Mouse (Mus musculus) adrenal gland, postnatal 36 days (tissue): ENCODE results near the gene Tbc1d10a. TPM values are rescaled to one million over a fixed set of nuclear protein-coding genes. Genes with fewer than 3 reads are reported as not detected.
"Not testable (repeated sequence)": the region's sequence is repeated elsewhere in the genome, so short reads cannot be mapped to it uniquely, and the experiment has no call there.

Experiments used
- DNase-seq, 2 experiments: peaks; one replicate each; pipeline ENCODE4 v3.0.0; 2021; ENCODE audit warnings: mixed read lengths in 1 of 2
- total RNA-seq, 2 experiments: library from RNA; stranded (reverse); gene quantifications; 2 replicates each; pipeline ENCODE4 v1.2.3; 2021

Tbc1d10a gene
- total RNA-seq, 2 experiments from 2014 or later: 14.6 to 24.3 TPM

GRCm38 (mm10) chr11:4183511-4183910 lies 3.1 kb upstream of the Tbc1d10a start:
- DNase-seq: peak in 1 of 2 experiments; percentile 47

DNA sequence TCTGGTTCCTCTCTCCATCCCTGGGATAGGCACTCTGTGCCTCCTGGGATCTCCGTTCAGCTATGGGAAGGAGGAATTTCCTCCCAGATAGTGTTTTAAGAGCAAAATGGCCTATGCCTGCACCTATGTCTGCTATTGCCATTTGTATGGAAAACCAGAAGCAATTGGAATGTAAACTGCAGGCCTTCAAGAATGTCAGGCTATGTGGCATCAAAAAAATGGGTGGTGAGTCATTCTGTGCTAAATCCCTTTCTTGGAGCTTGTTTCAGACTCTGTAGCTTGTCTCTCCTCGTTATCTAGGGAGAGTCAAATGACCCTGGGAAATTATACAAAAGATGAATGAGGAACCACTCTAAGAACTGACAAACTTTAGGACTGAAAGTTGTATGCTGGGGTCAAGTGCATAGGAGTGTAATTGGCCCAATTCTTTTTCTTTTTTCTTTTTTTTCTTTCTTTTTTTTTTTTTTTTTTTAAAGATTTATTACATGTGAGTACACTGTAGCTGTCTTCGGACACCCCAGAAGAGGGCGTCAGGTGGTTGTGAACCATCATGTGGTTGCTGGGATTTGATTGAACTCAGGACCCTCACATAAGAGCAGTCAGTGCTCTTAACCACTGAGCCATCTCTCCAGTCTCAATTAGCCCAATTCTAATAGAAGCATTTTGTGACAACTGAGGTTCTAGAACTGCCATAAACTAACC lies 2.2 kb upstream of the Tbc1d10a start:
- DNase-seq: peak in 1 of 2 experiments; percentile 32

GRCm38 (mm10) chr11:4185480-4185879 lies 1.1 kb upstream of the Tbc1d10a start:
- not testable (repeated sequence) for DNase-seq

GRCm38 (mm10) chr11:4187318-4187700 lies 720 bp downstream of the Tbc1d10a start:
- DNase-seq: no peak

DNA sequence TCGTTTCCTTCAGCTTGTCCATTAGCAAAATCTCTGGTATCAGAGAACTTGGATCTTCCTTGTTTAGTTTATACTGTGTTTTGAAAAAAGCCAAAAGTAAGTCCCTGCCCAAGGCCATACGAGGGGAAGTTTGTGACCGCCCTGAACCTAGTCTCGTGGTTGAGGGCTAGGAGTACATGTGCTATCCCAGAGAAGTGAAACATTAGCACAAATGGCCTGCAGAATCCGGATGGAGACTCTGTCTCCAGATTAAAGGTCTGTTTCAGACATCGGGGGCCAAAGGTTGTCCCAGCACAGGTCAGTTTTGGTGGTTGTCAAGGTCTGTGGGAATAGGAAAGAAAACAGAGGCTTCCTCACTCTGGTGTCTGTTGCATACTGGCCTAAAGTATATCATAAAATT lies 2.6 kb downstream of the Tbc1d10a start:
- DNase-seq: no peak

DNA sequence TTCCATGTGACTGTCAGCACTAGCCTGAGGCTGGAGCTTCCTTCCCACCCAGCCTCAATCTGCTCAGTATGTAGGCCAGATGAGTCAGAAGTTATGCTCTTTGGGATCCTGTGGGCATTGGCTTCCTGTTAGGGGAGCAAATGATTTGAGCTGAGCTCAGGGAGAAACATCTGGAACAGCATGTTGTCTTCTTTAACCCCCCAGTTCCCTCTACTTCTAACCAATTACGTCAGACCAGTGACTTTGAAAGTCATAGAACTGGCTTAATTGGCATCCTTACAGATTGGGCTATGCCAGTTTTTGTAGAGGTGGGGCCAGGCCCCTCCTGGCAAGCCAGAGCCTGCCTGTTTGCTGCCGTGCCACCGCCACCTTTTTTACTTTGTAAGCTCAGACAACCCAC lies 4.1 kb downstream of the Tbc1d10a start:
- DNase-seq: peak in 1 of 2 experiments; percentile 34

GRCm38 (mm10) chr11:4192757-4193156 lies 6.2 kb downstream of the Tbc1d10a start:
- DNase-seq: no peak

GRCm38 (mm10) chr11:4193420-4193819 lies 6.8 kb downstream of the Tbc1d10a start:
- DNase-seq: no peak

- DNase-seq: no peak
These were observed 9.0 kb downstream of the Tbc1d10a start for GRCm38 (mm10) chr11:4195597-4196031.

DNA sequence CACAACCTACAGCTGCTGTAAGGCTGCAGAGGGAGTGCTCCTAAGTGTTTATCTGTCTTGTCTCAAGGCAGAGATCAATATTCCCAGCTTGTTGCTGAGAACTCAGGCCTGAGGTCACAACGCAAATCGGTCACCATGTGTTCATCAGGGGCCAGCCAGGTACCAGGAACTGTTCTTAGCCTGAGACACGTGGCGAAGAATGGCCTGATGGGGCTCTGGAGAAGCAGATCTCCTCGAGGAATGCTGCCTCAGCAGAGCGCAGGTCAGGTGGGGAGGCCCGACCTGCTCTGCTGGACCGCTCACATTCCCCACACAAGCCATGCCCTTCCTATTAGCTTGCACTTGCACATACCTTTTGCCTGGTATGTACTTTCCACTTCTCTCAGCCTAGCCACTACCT lies 10.0 kb downstream of the Tbc1d10a start:
- DNase-seq: no peak

DNA sequence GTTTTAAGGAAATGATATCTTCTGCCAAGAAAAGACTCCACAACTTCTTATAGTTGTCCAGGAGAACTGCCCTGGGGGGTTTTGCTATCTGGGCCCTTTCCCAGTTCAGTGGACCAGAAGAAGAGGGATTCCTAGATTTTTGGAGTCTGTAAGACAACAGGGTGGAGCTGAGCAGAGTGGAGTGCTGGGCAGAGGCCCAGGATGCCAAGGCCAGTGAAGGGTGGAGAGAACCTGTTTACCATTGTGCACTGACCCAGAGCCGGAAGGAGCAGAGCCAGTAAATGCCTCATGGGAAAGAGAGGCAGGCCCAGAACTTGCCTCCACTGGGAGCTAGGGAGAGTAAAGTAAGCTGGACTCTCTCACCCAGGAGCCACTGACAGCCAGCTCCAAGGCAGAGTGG lies 11.1 kb downstream of the Tbc1d10a start:
- peak; percentile 60 to 69 for DNase-seq

DNA sequence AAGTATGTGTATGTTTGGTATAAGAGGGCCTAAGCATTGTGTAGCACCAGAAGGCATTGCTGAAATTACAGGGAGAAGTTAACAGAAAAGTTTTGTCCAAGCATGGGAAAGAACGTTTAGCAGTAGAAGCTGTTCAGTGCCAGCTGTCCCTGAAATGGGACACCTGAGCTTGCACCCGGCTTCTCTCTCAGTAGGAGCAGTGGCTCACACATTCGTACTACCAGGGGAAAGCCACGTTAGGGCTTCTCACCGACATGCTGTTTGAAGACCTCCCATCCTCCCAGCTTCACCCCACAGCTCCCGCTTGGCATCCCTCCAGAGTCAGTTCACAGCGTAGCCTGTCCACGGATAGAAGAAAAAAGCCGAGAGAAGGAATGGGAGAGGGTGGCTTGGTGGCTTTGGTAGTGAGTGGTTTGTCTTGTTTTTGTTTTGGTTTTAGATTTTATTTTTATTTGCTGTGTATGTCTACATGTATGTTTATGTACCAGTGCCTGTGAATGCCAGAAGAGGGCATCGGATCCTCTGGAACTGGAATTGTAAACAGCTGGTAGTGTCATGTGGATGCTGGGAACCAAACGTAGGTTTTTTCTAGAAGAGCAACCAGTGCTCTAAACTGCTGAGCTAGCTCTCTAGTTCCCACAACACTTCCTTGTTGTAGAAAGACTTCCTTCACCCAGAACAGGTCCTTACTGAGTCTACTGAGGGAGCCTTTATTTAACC lies 15.6 kb downstream of the Tbc1d10a start:
- no peak for DNase-seq

DNA sequence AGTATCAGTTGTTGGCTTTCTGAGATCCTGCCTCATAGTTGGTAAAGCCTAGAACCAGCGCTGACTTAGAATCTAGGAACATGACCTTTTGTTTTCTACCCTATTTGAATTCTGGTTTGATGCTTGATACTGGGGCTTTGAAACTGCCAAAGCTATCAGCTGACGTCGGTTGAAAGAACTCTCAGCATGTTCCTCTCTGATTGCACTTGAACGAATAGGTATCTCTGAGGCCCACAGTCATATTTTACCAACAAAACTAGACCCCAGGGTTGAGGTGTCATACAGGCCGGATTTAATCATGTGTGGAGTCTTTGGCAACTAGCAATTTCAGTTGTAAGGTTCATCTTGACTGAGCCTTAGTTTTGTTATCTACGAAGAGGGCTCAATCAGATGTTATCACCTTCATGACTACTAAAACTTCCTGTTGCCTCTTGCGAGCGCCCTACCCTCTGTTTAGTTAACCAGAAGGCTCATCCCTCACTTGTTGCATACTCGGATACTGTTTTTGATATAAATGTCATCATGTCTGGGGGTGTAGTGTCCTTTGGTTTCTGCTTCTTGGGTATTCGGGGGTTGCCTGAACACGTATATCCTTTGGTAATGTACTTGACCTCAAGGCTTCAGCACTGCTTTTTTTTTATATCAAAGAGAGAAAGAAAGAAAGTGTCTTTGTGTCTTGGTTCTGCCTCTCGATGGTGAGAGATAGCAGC lies 16.6 kb downstream of the Tbc1d10a start:
- no peak for DNase-seq

DNA sequence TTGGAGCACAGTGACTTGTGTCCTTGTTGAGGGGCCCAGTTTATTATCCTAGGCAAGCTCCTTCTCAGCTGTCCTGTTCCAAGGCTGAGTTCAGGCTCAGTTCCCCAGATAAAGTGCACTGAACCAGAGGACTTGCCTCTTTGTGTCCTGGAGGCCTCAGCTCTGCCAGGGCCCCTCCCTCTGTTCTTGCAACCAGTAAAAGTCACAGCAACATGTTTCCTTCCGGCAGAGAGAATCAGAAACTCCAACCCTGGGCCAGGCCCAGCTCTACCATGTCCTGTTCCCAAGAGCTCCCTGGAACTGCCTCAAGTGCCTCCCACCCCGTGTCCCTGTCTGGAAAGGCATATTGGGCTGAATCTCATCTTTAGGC lies 17.1 kb downstream of the Tbc1d10a start:
- peak; percentile 74 to 81 for DNase-seq

DNA sequence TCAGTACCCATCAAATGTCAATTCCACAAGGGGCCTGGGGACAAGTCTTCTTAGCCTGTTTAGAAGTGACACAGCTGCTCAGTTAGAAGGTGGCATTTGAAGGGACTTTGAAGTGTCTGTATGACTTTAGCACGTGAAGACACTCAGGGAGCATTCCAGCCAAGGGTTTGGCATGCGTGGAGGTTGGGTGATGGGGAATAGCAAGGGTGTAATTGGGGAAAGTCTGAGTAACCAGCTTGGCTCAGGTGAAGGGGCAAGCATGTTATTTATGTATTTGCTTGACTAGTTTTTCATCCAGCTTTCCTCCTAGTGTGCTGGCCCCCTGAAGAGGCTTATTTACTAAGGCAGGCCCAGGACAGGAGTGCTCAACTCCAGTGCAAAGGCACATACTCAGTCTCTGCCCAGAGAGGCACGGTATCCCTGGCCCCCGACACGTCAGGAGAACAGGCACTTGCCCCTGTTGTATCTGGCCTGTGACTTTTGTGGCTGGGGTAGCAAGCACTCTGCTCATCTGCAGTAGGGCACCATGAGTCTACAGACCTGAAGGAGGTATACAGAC lies 18.6 kb downstream of the Tbc1d10a start:
- DNase-seq: no peak

- DNase-seq: no peak
These were observed 19.4 kb downstream of the Tbc1d10a start for GRCm38 (mm10) chr11:4205951-4206350.

- DNase-seq: no peak
These were observed 20.0 kb downstream of the Tbc1d10a start for GRCm38 (mm10) chr11:4206563-4206962.

DNA sequence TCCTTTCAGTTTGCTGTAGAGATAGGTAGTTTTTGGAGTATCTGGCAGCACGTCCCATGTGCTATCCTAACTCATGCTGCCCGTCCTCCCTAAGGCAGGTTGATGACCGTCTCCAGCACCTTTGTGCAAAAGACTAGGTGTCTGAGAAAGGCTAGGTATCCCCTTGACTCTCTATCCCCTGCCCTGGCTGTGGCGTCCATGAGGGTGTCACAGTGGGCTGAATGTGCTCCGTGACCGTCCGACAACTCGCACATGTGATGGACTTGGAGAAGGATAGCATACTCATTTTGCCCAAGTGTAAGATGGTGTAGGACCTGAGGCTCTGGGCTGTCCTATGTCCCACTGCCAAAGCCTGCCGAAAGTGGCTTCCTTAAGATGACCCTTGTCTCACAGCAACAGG lies 21.1 kb downstream of the Tbc1d10a start:
- DNase-seq: no peak

- DNase-seq: no peak
These were observed 23.0 kb downstream of the Tbc1d10a start for GRCm38 (mm10) chr11:4209556-4209955.

- DNase-seq: peak; percentile 40 to 50
These were observed 24.2 kb downstream of the Tbc1d10a start for GRCm38 (mm10) chr11:4210786-4211185.

- peak; percentile 55 for DNase-seq
These were observed 26.5 kb downstream of the Tbc1d10a start for GRCm38 (mm10) chr11:4213107-4213506.

- DNase-seq: no peak
These were observed 28.0 kb downstream of the Tbc1d10a start for GRCm38 (mm10) chr11:4214572-4214971.

- no peak for DNase-seq
These were observed 28.5 kb downstream of the Tbc1d10a start for GRCm38 (mm10) chr11:4215061-4215460.
